Mouse (Mus musculus) telencephalon, adult 2 months (tissue): ENCODE measurements around the gene Sema6c.
"Not testable (repeated sequence)": the region's sequence is repeated elsewhere in the genome, so short reads cannot be mapped to it uniquely, and the experiment has no call there.

ENCODE experiments used
- DNase-seq: peaks from one replicate; pipeline ENCODE4 v3.0.0-alpha.2; 2011; ENCODE audit warnings: low read depth, low spot score

Gene Sema6c

GRCm38 (mm10) chr3:95186100-95186499 is 25.8 kb downstream of the Sema6c start:
- DNase-seq: no peak

GRCm38 (mm10) chr3:95186888-95187287 is 26.6 kb downstream of the Sema6c start:
- no peak for DNase-seq

GRCm38 (mm10) chr3:95194721-95195135 is 34.5 kb downstream of the Sema6c start:
- no peak for DNase-seq

- DNase-seq: no peak
Measured at GRCm38 (mm10) chr3:95195772-95196171, 35.5 kb downstream of the Sema6c start.

GRCm38 (mm10) chr3:95199101-95199500 is 38.8 kb downstream of the Sema6c start:
- DNase-seq: no peak

- no peak for DNase-seq
Measured at GRCm38 (mm10) chr3:95200132-95200531, 39.9 kb downstream of the Sema6c start.

- peak; percentile 48 for DNase-seq
Measured at GRCm38 (mm10) chr3:95200562-95200961, 40.3 kb downstream of the Sema6c start.

GRCm38 (mm10) chr3:95203880-95204279 is 43.6 kb downstream of the Sema6c start:
- peak; percentile 66 for DNase-seq

- DNase-seq: no peak
Measured at GRCm38 (mm10) chr3:95208286-95208685, 48.0 kb downstream of the Sema6c start.

- DNase-seq: no peak
Measured at GRCm38 (mm10) chr3:95210585-95210984, 50.3 kb downstream of the Sema6c start.

GRCm38 (mm10) chr3:95212889-95213608 is 52.8 kb downstream of the Sema6c start:
- not testable (repeated sequence) for DNase-seq

GRCm38 (mm10) chr3:95213609-95213975 is 53.3 kb downstream of the Sema6c start:
- no peak for DNase-seq

GRCm38 (mm10) chr3:95216655-95217254 is 56.5 kb downstream of the Sema6c start:
- DNase-seq: no peak

GRCm38 (mm10) chr3:95217255-95218134 is 57.2 kb downstream of the Sema6c start, which contains the start of gene Gabpb2:
Gene Gabpb2 (minus strand): TSS chr3:95217916.
- DNase-seq: peak; percentile 89

- DNase-seq: no peak
Measured at GRCm38 (mm10) chr3:95218466-95219137, 58.3 kb downstream of the Sema6c start.

- DNase-seq: no peak
Measured at GRCm38 (mm10) chr3:95223041-95223440, 62.8 kb downstream of the Sema6c start.
